Mouse (Mus musculus): Measurements from ENCODE around the gene Papss2. TPM values are rescaled to one million over a fixed set of nuclear protein-coding genes. Genes with fewer than 3 reads are reported as not detected.

Gene Papss2
- total and polyA plus RNA-seq, 2 experiments from 2014 or later = 1.8 to 5.9 TPM

DNA sequence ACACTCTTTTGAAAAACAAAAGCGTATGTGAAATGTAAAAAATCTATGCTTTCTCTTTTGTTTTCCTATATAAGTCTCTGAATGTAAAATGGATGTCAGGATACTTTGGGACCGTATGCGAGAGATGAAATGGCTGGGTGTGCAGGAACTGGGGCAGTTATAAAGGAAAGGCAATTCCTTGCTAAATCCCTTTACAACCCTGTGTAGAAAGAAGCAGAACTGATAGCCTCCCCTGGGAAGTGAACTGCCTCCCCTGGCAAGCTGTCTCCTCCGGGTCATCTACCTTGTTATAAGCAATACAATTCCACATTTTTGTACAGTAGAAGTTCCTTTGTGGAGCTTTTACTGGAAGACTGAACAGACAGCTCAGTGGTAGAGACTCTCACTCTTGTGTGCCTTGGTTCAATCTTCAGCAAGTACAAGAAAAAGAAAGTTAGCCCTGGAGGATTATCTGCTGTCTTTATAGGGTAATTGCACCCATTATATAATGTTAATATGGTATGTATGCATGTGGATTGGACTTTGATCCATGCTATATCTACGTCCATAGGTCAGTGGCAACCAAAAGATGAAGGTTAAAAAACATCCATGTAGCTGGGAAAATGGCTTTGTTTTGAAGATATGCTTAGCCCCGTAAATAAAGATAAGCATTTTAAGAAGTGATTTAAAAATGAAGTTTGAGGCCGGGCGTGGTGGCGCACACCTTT, 15.9 kb downstream of the Papss2 start:
- Histone ChIP-seq H3K4me1 (ENCODE audit: insufficient read depth, low read length) (no peaks in the 10 kb centered on the region), H3K9ac (replicated peaks; ENCODE audit: low read length, poor library complexity, severe bottlenecking) (no peak overlapping the region), H3K9me3 (ENCODE audit: low read length) (no peaks in the 10 kb centered on the region), H3K4me3 (ENCODE audit: low read depth, low read length) (no peak overlapping the region), H3K4me2 (ENCODE audit: low read depth, low read length, poor library complexity, severe bottlenecking) (no peak overlapping the region), H3K36me3 (ENCODE audit: insufficient read depth, low read length) (no peaks in the 10 kb centered on the region), H3K27ac (ENCODE audit: low read depth, low read length) (no peak overlapping the region), H3K27me3 (ENCODE audit: insufficient read depth, low read length) (no peaks in the 10 kb centered on the region)
- TF ChIP-seq CTCF (IDR thresholded peaks at IDR 0.05) = no peak
- 90% methylated on average over 9 of the region's 9 CpGs for WGBS
- ATAC-seq (ENCODE audit: low FRiP score) (no peak), DNase-seq (ENCODE audit: low spot score) (no peak)

DNA sequence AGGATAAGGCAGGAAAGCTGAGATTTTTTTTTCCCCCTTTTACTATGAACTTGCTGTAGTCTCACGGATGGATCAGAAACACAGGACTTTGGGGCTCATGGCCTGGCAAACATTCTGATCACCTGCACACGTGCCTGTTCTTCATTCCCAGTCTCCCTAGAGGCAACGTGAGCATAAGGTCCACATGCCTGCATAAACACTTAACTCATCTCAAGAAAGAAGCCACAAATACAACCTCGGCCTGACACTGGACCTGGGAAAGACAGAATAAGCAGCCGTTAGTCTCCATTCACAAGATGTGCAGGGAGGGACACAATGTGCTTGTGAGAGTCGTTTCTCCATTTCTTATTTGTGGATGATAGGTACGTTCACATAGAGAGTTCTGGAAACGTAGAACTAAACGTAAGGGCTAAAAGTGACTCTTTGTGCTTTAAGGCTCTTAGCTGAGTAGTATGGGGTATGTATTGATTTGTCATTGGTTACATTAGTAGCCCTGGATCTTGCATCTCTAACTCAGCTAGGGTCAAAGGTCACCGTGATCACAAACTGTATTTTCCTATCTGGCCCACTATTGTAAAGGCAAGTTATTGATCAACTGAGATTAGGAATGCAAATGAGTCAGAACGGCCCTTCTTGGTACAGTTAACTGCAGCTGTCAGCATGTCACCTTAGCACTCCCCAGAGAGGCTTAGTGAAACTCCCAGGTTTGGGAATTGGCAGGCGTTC, 18.6 kb downstream of the Papss2 start:
- H3K9ac ChIP-seq (replicated peaks; ENCODE audit: low read length, poor library complexity, severe bottlenecking) = no peak overlapping the region
- H3K4me3 ChIP-seq (ENCODE audit: low read depth, low read length) = no peak overlapping the region
- no peak overlapping the region for H3K27ac ChIP-seq (ENCODE audit: low read depth, low read length)
- H3K4me2 ChIP-seq (ENCODE audit: low read depth, low read length, poor library complexity, severe bottlenecking) = no peak overlapping the region
- H3K36me3 ChIP-seq (ENCODE audit: insufficient read depth, low read length) = no peaks in the 10 kb centered on the region
- no peak for TF ChIP-seq CTCF (IDR thresholded peaks at IDR 0.05)
- DNase-seq (ENCODE audit: low spot score) (no peak), ATAC-seq (ENCODE audit: low FRiP score) (no peak)
- H3K9me3 ChIP-seq (ENCODE audit: low read length) = no peaks in the 10 kb centered on the region
- H3K4me1 ChIP-seq (ENCODE audit: insufficient read depth, low read length) = no peaks in the 10 kb centered on the region
- H3K27me3 ChIP-seq (ENCODE audit: insufficient read depth, low read length) = no peaks in the 10 kb centered on the region
- WGBS = 84% methylated on average over 12 of the region's 12 CpGs

DNA sequence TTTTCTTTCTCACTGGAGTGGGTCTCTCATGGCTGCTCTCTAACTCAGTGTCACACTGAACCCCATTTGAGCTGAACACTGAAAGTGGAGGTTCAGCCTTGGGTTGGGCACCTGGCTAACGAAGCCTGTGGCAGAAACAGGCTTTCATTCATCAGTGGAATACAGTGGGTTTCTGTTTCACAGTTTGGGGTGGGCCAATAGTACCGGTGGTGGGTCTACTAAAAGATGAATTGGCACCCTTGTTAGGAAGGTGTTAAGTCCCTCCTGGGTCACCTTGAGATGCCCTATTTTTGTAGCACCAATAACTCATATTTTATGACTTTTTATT, 19.1 kb downstream of the Papss2 start:
- Histone ChIP-seq H3K4me3 (ENCODE audit: low read depth, low read length) (no peak overlapping the region), H3K4me2 (ENCODE audit: low read depth, low read length, poor library complexity, severe bottlenecking) (no peak overlapping the region), H3K27ac (ENCODE audit: low read depth, low read length) (no peak overlapping the region), H3K9ac (replicated peaks; ENCODE audit: low read length, poor library complexity, severe bottlenecking) (no peak overlapping the region), H3K4me1 (ENCODE audit: insufficient read depth, low read length) (no peaks in the 10 kb centered on the region), H3K9me3 (ENCODE audit: low read length) (no peaks in the 10 kb centered on the region), H3K27me3 (ENCODE audit: insufficient read depth, low read length) (no peaks in the 10 kb centered on the region), H3K36me3 (ENCODE audit: insufficient read depth, low read length) (no peaks in the 10 kb centered on the region)
- DNase-seq (ENCODE audit: low spot score) (no peak), ATAC-seq (ENCODE audit: low FRiP score) (no peak)
- no peak for TF ChIP-seq CTCF (IDR thresholded peaks at IDR 0.05)
- WGBS = 69% methylated on average over 2 of the region's 2 CpGs

DNA sequence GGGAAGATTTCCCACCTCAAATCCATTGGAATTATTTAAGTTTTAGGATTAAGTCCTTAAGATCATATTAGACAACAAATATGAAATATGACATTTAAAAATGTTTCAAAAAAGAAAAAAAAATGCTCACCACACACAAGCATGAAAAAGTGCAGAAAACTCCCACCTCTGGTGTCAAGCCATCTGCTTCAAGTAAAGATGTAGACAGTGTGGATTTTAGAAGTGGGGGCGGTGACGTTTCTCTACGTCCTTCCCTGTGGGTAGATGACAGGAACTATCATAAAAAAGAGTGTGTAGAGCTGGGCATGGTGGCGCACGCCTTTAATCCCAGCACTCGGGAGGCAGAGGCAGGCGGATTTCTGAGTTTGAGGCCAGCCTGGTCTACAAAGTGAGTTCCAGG, 21.1 kb downstream of the Papss2 start:
- Histone ChIP-seq H3K4me1 (ENCODE audit: insufficient read depth, low read length) (no peaks in the 10 kb centered on the region), H3K36me3 (ENCODE audit: insufficient read depth, low read length) (no peaks in the 10 kb centered on the region), H3K27me3 (ENCODE audit: insufficient read depth, low read length) (no peaks in the 10 kb centered on the region), H3K9ac (replicated peaks; ENCODE audit: low read length, poor library complexity, severe bottlenecking) (no peak overlapping the region), H3K4me2 (ENCODE audit: low read depth, low read length, poor library complexity, severe bottlenecking) (no peak overlapping the region), H3K9me3 (ENCODE audit: low read length) (no peaks in the 10 kb centered on the region), H3K27ac (ENCODE audit: low read depth, low read length) (no peak overlapping the region), H3K4me3 (ENCODE audit: low read depth, low read length) (no peak overlapping the region)
- no peak for TF ChIP-seq CTCF (IDR thresholded peaks at IDR 0.05)
- 94% methylated on average over 7 of the region's 7 CpGs for WGBS
- no peak for ATAC-seq (ENCODE audit: low FRiP score)
- DNase-seq (ENCODE audit: low spot score) = no peak

DNA sequence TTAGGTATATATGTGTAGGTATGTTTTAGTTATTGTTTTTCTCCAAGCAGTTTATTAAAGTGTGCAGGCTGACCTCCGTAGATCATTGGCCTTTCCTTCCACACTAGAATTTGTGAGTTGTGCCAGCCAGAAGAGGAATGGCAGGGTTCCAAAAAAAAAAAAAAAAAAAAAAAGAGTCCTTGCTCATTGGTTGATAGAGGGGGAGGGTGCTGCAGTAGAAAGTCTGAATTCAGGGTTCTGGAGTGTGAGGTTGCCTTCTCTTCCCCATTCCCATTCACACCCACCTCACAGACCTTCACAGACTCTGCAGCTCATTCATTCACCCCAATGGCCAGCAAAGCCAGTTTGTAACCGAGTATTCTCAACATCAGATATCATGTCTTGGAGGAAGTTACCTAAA, 24.1 kb downstream of the Papss2 start:
- Histone ChIP-seq H3K9me3 (ENCODE audit: low read length) (no peaks in the 10 kb centered on the region), H3K4me2 (ENCODE audit: low read depth, low read length, poor library complexity, severe bottlenecking) (no peak overlapping the region), H3K27ac (ENCODE audit: low read depth, low read length) (no peak overlapping the region), H3K9ac (replicated peaks; ENCODE audit: low read length, poor library complexity, severe bottlenecking) (no peak overlapping the region), H3K27me3 (ENCODE audit: insufficient read depth, low read length) (no peaks in the 10 kb centered on the region), H3K36me3 (ENCODE audit: insufficient read depth, low read length) (no peaks in the 10 kb centered on the region), H3K4me3 (ENCODE audit: low read depth, low read length) (no peak overlapping the region), H3K4me1 (ENCODE audit: insufficient read depth, low read length) (no peaks in the 10 kb centered on the region)
- 82% methylated on average over 2 of the region's 2 CpGs for WGBS
- DNase-seq (ENCODE audit: low spot score) (peak; percentile 16), ATAC-seq (ENCODE audit: low FRiP score) (no peak)
- no peak for TF ChIP-seq CTCF (IDR thresholded peaks at IDR 0.05)

DNA sequence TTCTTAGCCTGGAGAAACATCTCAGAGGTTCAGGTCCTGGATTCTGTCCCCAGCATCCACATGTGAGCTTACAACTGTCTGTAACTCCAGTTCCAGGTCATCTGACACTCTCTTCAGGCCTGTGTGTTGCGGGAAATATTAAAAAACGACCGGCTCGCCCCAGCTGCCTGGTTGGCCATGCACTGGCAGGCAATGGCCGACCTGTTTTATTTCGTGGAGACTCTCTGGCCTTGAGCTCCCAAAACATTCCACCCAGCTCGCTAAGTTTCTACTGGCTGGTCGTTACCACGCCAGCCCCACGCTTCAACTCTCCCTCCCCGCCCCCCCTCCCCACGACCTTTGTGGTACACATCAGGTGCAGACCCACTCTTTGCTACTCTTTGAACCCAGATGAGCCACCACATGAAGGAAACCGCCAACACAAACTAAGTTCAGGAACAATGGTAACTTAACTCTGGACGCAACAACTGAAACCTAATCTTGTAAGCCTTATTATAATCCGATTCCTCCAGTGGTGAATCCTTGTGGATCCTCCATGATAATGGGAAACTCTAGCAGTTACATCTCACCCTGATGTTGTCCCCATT, 25.4 kb downstream of the Papss2 start:
- 86% methylated on average over 15 of the region's 15 CpGs for WGBS
- DNase-seq (ENCODE audit: low spot score) = no peak

More for the DNA sequence above, 25.4 kb downstream of the Papss2 start:
- H3K4me2 ChIP-seq (ENCODE audit: low read depth, low read length, poor library complexity, severe bottlenecking) = no peak overlapping the region
- no peak for ATAC-seq (ENCODE audit: low FRiP score)
- no peaks in the 10 kb centered on the region for H3K4me1 ChIP-seq (ENCODE audit: insufficient read depth, low read length)
- H3K9me3 ChIP-seq (ENCODE audit: low read length) = no peaks in the 10 kb centered on the region
- no peaks in the 10 kb centered on the region for H3K36me3 ChIP-seq (ENCODE audit: insufficient read depth, low read length)
- no peak overlapping the region for H3K4me3 ChIP-seq (ENCODE audit: low read depth, low read length)
- H3K27me3 ChIP-seq (ENCODE audit: insufficient read depth, low read length) = no peaks in the 10 kb centered on the region
- H3K27ac ChIP-seq (ENCODE audit: low read depth, low read length) = no peak overlapping the region
- H3K9ac ChIP-seq (replicated peaks; ENCODE audit: low read length, poor library complexity, severe bottlenecking) = no peak overlapping the region
- TF ChIP-seq CTCF (IDR thresholded peaks at IDR 0.05) = no peak

All from midbrain, postnatal 0 days (tissue).